Mouse (Mus musculus): ENCODE data around the gene Tmem115. TPM values are rescaled to one million over a fixed set of nuclear protein-coding genes. Genes with fewer than 3 reads are reported as not detected.

The Tmem115 gene
- total RNA-seq, 2 experiments from 2014 or later = 34.6 to 35.0 TPM

Other genes starting within 250 kb of the Tmem115 start
- 1 to 10 TPM; 1.6 to 2.9 TPM for gene Mapkapk3, start 244.1 kb upstream of the Tmem115 start, total RNA-seq (2021)
- gene Cish, start 237.9 kb upstream of the Tmem115 start, total RNA-seq (2021) = 1 to 10 TPM; 3.8 to 3.9 TPM
- gene Hemk1, start 195.6 kb upstream of the Tmem115 start, total RNA-seq (2021) = 10 to 100 TPM; 17.2 to 19.5 TPM
- gene 6430571L13Rik, start 193.3 kb upstream of the Tmem115 start, total RNA-seq (2021) = 1 to 10 TPM; 1.5 to 1.9 TPM
- gene Cacna2d2, start 134.3 kb upstream of the Tmem115 start, total RNA-seq (2021) = 10 to 100 TPM; 17.5 to 23.3 TPM
- gene Cyb561d2, start 8.2 kb downstream of the Tmem115 start, total RNA-seq (2021) = 10 to 100 TPM; 15.1 to 18.2 TPM
- 10 to 100 TPM; 39.7 to 47.9 TPM for gene Nprl2, start 8.3 kb downstream of the Tmem115 start, total RNA-seq (2021)
- gene Zmynd10, start 13.4 kb downstream of the Tmem115 start, total RNA-seq (2021) = 1 to 10 TPM; 3.4 to 4.3 TPM
- gene Rassf1, start 17.6 kb downstream of the Tmem115 start, total RNA-seq (2021) = 10 to 100 TPM; 15.8 TPM
- 10 to 100 TPM; 70.1 to 82.0 TPM for gene Tusc2, start 29.3 kb downstream of the Tmem115 start, total RNA-seq (2021)
- gene Hyal2, start 34.0 kb downstream of the Tmem115 start, total RNA-seq (2021) = 10 to 100 TPM; 13.0 to 13.5 TPM
- gene Hyal1, start 43.0 kb downstream of the Tmem115 start, total RNA-seq (2021) = 1 to 10 TPM; 6.5 to 6.7 TPM
- gene Naa80, start 44.9 kb downstream of the Tmem115 start, total RNA-seq (2021) = 10 to 100 TPM; 13.5 to 13.8 TPM
- gene Hyal3, start 46.9 kb downstream of the Tmem115 start, total RNA-seq (2021) = 1 to 10 TPM; 1.3 to 1.8 TPM
- gene Ifrd2, start 53.7 kb downstream of the Tmem115 start, total RNA-seq (2021) = 10 to 100 TPM; 11.2 to 13.8 TPM
- 1 to 10 TPM; 1.7 to 2.2 TPM for gene Sema3b, start 75.3 kb downstream of the Tmem115 start, total RNA-seq (2021)
- gene Gnai2, start 101.4 kb downstream of the Tmem115 start, total RNA-seq (2021) = 100 to 1,000 TPM; 195 to 208 TPM
- 10 to 100 TPM; 53.9 to 60.6 TPM for gene Slc38a3, start 135.6 kb downstream of the Tmem115 start, total RNA-seq (2021)
- gene Gnat1, start 145.8 kb downstream of the Tmem115 start, total RNA-seq (2021) = not detected
- 1 to 10 TPM; 4.3 to 4.6 TPM for gene Sema3f, start 176.5 kb downstream of the Tmem115 start, total RNA-seq (2021)
- gene Rbm5, start 237.1 kb downstream of the Tmem115 start, total RNA-seq (2021) = 100 to 1,000 TPM; 143 to 166 TPM